Mouse (Mus musculus) naive thymus-derived CD4-positive, alpha-beta T cell, adult 2 months (primary cell): ENCODE data around the gene Htr3b.

Source experiments
- DNase-seq: peaks from one replicate; pipeline ENCODE4 v3.0.0-alpha.2; 2011; ENCODE audit warnings: low read depth

Htr3b gene

DNA sequence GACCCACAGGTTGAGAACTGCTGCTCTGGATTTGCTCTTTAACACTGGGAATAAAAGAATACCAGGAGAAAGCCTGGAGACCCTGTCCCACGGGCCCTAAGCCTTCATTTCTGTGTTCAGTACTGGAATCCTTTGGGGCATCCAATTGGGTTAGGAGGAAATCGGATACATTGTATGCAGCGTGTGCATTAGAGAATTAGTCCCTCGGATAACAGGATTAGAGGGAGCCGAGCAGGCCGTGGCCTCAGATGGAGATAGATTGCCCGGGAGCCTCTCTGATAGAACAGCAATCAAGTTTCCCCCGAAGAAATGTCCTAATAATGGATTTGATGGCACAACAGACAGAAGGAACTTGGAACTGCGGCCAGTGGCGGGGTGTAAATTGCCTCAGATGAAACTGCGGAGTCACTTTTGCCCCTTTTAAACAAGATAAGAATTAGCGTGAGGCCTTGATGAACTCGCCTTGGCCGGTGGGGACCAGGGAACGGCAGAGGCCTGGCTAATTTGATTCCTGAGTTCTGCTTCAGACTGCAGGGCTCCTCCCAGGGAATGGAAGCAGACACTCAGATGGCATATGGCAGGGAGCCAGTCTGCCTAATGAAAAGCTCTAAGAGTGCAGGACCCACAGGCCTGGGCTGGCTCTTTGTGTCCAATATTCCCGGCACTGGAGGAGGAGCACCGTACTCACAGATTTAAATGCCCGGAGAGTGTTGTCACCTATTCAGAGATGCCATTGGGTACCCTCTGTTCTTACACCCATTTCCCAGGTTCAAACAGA lies 48.6 kb downstream of the Htr3b start:
- no peak for DNase-seq

DNA sequence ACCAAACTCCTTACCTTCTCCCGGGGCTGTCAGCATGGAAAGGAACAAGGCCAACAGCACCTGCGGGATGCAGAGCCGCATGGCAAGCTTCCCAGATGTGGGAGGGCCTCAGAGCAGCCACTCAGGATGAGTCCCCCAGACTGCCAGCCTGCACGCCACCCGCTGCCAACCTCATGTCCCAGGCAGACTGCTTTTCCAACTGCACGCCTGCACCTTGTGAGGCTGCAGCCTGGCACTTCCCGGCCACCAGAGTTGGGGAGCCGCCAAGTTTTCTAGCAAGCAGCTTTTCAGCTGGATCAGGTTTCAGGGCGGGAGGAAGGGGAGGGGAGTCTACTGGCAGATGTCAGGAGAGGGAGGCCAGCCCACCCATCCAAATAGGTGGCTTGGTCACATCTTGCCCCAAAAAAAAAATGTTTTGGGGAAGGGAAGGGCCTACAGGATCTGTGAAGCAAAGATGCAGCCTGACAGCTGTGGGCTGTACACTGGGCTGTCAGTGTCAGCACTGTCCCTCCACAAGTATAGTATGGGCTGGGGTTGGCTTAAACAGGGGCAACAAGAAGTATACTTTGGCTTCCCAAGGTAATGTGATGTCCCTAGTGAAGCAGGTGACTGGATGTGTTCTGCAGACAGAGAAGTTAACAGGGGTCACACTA lies 53.8 kb downstream of the Htr3b start, which contains the start of gene Htr3a:
Gene Htr3a (minus strand): TSS at position 215 of the 653 bp plus-strand sequence.
- no peak for DNase-seq

DNA sequence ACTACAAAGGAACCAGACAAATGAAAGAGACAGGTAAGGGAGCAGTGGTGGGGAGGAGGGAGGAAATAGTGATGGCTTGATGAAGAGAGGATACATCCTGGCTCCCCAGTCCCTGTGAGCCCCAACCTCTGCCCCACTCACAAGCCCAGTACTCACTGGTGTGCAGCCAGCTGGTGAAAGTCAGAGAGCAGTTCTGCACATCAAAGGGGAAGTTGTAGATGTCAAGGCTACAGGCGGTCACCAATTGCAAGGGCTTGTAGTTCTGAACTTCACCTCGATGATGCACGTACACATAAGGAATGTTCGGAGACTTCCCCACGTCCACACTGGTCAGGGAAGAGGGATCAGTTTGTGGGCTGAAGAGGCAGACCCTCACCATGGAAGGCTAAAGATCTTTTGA lies 60.4 kb downstream of the Htr3b start:
- DNase-seq = no peak

DNA sequence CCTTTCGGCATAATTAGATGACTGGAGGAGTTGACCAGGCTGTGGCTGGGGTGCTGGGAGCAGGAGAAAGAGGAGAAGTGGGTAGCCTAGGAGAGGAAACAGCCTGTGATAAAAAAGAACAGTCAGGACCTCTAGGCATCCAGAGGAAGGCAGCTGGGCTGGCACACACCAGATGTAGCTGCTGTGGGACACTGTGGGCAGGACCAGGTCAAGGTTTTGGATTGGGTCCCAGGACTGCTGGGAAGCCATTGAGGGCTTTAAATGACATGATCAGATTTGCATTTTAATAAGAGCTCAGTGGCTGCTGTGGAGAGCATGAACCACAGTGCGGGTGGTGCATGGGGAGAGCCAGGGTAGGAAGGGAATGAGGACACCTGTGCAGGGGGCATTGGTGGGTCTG lies 61.0 kb downstream of the Htr3b start:
- no peak for DNase-seq

DNA sequence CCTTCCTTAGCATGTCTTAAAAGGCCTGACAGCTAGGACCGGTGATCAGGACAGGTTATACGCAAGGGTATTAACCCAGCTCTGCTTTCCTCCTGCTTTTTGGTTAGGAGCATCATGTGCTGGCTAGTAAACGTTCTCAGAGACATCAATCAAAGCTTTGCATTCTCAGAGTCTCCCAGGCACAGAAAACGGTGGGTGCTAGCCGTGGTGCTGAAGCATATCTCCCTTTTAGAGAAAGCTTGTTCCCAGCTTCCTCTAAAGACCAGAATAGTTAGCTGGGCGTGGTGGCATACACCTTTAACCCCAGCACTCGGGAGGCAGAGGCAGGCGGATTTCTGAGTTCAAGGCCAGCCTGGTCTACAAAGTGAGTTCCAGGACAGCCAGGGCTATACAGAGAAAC lies 66.2 kb downstream of the Htr3b start:
- DNase-seq = no peak

DNA sequence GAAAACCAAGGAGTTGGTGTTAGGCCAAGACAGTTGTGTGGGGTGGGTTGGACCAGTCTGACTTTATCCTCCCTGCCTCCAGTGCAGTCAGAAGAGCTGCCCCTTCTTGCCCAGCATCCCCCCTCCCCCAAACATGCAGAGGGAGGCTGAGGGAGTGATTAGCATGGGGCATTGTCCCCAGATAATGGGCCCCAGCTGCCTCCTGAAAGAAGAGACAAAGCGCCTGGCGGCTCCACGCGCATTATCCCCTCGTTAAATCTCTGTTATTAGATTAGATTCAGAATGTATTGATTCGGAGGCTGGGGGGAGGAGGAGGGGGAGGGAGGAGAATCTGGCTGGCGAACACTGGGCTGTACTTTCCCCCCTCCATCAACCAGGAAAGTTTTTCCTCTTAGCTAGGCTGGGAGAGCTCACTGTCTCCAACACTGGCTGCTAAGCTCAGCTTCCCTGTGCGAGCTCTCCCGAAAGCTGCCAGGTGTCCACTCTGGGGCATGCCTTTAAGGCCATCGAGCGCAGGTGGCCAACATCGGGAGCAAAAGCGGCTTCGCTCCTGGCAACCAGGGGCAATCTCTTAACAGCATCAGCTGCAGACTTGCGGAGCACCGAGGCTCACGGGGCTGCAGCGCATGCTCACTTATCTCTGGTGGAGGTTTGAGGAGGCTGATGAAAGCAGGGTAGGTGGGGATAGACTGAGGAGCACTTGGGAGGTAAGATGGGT lies 68.8 kb downstream of the Htr3b start:
- DNase-seq = no peak

DNA sequence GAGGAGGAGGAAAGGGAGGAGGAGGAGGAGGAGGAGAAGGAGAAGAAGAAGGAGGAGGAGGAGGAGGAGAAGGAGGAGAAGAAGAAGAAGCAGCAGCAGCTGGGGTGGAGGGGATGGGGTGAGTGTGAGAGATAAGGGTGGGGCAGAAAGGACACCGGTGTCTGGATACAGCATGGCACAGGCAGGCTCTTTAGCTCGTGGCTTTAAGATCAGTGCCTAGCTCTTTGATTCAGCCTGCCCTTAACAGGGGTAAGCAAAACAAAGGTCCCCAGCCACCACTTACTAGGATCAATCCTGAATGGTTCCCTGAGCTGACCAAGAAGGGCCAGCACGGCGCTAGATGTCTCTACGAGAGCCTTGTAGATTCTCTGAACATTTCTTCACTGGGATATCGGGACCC lies 70.0 kb downstream of the Htr3b start:
- no peak for DNase-seq

DNA sequence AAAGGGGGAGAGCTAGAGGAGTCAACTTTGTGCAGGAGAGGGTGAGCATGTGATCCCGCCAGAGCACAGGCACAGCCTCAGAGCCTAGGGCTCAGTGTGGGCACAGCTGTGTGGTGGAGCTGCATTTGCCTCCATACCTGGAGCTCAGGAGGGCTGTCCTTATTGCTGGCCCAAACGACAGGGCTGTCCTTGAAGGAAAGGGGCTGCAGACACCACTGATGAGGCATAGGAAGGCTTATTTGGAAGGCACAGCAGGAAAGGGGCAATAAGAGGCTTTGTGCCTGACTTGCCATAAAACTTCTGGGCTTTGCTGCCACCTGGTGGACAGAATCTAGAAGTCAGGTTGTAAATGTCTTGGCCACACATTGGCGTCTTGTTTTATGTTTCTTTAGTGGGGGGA lies 70.8 kb downstream of the Htr3b start:
- DNase-seq = peak; percentile 68

DNA sequence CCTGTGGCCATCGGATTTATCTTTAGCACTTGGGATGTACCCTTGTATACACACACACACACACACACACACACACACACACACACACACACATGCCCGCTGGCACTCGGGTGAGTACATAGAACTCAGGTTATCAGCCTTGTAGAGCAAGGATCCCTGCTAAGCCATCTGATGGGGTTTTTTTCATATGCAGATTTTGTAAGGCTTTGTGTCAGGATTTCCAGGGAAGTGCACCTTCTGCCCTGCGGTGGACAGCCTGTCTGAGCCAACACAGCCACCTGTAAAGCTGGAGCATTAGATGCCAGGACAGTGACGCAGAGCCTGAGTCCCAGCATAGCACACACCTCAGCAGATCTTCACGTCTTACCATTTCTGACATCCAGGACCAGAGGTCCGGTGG lies 75.7 kb downstream of the Htr3b start:
- no peak for DNase-seq
